Mouse (Mus musculus): ENCODE data around the gene Kmo.

GRCm38 (mm10) chr1:175692246-175692996 is 72.2 kb downstream of the Kmo start, which contains the start of the genes Opn3 and Chml:
- no peak for TF ChIP-seq CTCF (IDR thresholded peaks at IDR 0.05; ENCODE audit: low read depth, low read length)
- TF ChIP-seq POLR2A (IDR thresholded peaks at IDR 0.05; ENCODE audit: extremely low read depth, insufficient read depth, low read length) = peak; percentile 78; the same call in 1 of the 2 replicates

Measured in liver, adult 2 months (tissue).